Mouse (Mus musculus) liver, embryonic 16.5 days (tissue): ENCODE results near the gene Dus4l. TPM values are rescaled to one million over a fixed set of nuclear protein-coding genes. Genes with fewer than 3 reads are reported as not detected.
"Not testable (repeated sequence)": the region's sequence is repeated elsewhere in the genome, so short reads cannot be mapped to it uniquely, and the experiment has no call there.

Source experiments
- ATAC-seq: fragments of 200-750 bp; cut with Nextera tagmentation; 2 replicates; pipeline ENCODE4 v1.8.0; 2017; ENCODE audit warnings: low read depth, mild to moderate bottlenecking, moderate number of reproducible peaks, moderate library complexity
- H3K27ac ChIP-seq: fragments of 300-500 bp; sonication (generic); 2 replicates; pipeline ENCODE4 v1.5.1; 2014; ENCODE audit warnings: mild to moderate bottlenecking, low read length
- H3K27me3 ChIP-seq: fragments of 300-500 bp; sonication (generic); 2 replicates; pipeline ENCODE4 v1.6.1; 2014; ENCODE audit warnings: low read depth, low read length, mixed read lengths; ENCODE audit not compliant: control insufficient read depth, insufficient read depth
- H3K36me3 ChIP-seq: fragments of 300-500 bp; sonication (generic); 2 replicates; pipeline ENCODE4 v1.6.1; 2014; ENCODE audit warnings: mild to moderate bottlenecking; ENCODE audit not compliant: control insufficient read depth, insufficient read depth
- H3K4me1 ChIP-seq: fragments of 300-500 bp; sonication (generic); 2 replicates; pipeline ENCODE4 v1.6.1; 2014; ENCODE audit warnings: low read depth, low read length, mixed read lengths; ENCODE audit not compliant: control insufficient read depth
- H3K4me2 ChIP-seq: fragments of 300-500 bp; sonication (generic); 2 replicates; pipeline ENCODE4 v1.6.1; 2014; ENCODE audit warnings: low read depth, low read length, mixed read lengths
- H3K4me3 ChIP-seq: fragments of 300-500 bp; sonication (generic); 2 replicates; pipeline ENCODE4 v1.5.1; 2014; ENCODE audit warnings: low read depth, mild to moderate bottlenecking, low read length
- H3K9ac ChIP-seq: fragments of 300-500 bp; sonication (generic); 2 replicates; pipeline ENCODE4 v1.6.1; 2014; ENCODE audit warnings: low read depth, low read length
- H3K9me3 ChIP-seq: fragments of 300-500 bp; sonication (generic); replicated peaks from 2 replicates; pipeline ENCODE4 v1.6.1; 2016; ENCODE audit warnings: low read length; ENCODE audit not compliant: control insufficient read depth
- WGBS: fragments of 180-500 bp; shearing (Covaris S2); extraction: QIAGEN DNeasy Blood & Tissue Kit; methylation state at CpG from one replicate; pipeline ENCODE4 v1.1.7; 2014; ENCODE audit not compliant: insufficient replicate concordance; 5-methylcytosine and 5-hydroxymethylcytosine counted together
- polyA plus RNA-seq: library from polyadenylated mRNA; unstranded; fragments of >200 nt; fragmentation: Nextera tagmentation; extraction: Ambion mirVana; gene quantifications from 2 replicates; pipeline ENCODE4 v1.2.1, GENCODE M21; 2015

Dus4l gene
- polyA plus RNA-seq, 1 experiment from 2014 or later = 2.6 TPM

DNA sequence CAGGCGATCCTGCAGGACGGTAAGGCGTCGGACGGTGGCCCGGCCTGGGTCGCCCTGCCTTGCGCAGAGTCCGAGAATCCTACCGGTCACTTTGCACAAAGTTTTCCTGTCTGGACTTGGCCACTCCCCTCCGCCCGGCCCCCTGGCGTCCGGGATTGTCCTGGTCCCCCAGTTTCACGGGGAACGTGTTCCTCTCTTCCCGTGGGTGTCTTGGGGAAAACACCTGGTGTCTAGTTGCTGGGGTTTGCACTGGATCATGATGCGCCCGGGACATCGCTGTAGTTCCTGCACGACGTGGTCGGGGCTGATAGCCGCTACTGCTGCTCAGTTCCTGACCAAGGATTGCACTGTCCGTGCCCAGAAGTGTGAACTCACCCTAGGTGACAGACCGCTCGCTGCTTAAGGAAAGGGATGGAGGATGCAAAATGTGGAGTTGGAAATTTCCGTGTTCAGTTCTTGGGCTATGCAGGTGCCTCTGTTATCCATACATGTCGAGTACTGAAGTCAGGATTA, 395 bp upstream of the Dus4l start:
- H3K27me3 ChIP-seq = no peaks in the 10 kb centered on the region
- peak overlapping the region; percentile 74 for H3K27ac ChIP-seq
- peaks cover 6% of the 10 kb centered on the region for H3K4me1 ChIP-seq
- H3K4me3 ChIP-seq = peak overlapping the region; percentile 92
- peak overlapping the region; percentile 80 for H3K4me2 ChIP-seq
- under 1% methylated on average over 29 of the region's 29 CpGs for WGBS
- ATAC-seq = peak; percentile 68
- H3K36me3 ChIP-seq = no peaks in the 10 kb centered on the region
- peak overlapping the region; percentile 80 for H3K9ac ChIP-seq
- H3K9me3 ChIP-seq = no peaks in the 10 kb centered on the region

- Histone ChIP-seq H3K9ac (no peak overlapping the region; the same call in 1 of the 2 replicates), H3K27me3 (no peaks in the 10 kb centered on the region), H3K9me3 (no peaks in the 10 kb centered on the region), H3K36me3 (no peaks in the 10 kb centered on the region), H3K4me1 (peaks cover 6% of the 10 kb centered on the region), H3K27ac (no peak overlapping the region), H3K4me3 (0 out of 2 replicates have a peak overlapping the region, but pooled peaks have one; percentile 11), H3K4me2 (peak overlapping the region; percentile 80)
- no peak for ATAC-seq
- WGBS = 58% methylated on average over 5 of the region's 5 CpGs
These were observed 1.0 kb downstream of the Dus4l start for GRCm38 (mm10) chr12:31653611-31654010.

DNA sequence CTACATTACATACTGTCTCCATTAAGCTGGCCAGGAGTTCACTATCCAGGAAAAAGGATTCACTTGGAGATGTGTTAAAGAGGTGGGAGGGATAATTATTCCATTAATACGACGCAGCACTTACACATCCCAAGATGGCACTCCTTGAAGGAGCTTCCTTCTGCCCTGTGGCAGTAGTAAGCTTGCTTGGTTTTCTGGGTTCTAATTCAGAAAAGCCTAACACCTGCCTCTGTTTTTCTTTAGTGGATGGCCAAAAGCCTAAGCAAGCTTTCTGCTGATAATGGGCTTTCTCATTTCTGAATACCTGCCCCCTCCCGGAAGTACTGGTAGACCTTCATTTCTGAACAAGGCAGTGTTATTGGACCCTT, 19.4 kb downstream of the Dus4l start:
- Histone ChIP-seq H3K4me3 (no peak overlapping the region; the same call in 1 of the 2 replicates), H3K4me2 (peak overlapping the region; percentile 95), H3K27ac (no peak overlapping the region), H3K4me1 (peaks cover 6% of the 10 kb centered on the region), H3K27me3 (no peaks in the 10 kb centered on the region), H3K9me3 (no peaks in the 10 kb centered on the region), H3K36me3 (no peaks in the 10 kb centered on the region), H3K9ac (peak overlapping the region; percentile 83)
- WGBS = 90% methylated on average over 3 of the region's 3 CpGs
- ATAC-seq = no peak

- Histone ChIP-seq H3K36me3 (no peaks in the 10 kb centered on the region), H3K4me3 (peak within 1 kb of the TSS; percentile 75), H3K4me2 (peak within 1 kb of the TSS; percentile 95), H3K27me3 (no peaks in the 10 kb centered on the region), H3K4me1 (peaks cover 6% of the 10 kb centered on the region), H3K9me3 (no peaks in the 10 kb centered on the region), H3K9ac (peak within 1 kb of the TSS; percentile 83), H3K27ac (peak within 1 kb of the TSS; percentile 50)
- peak; percentile 97 for ATAC-seq
- WGBS = 2% methylated on average over 62 of the region's 73 CpGs
These were observed 20.0 kb downstream of the Dus4l start, which contains the start of gene Bcap29 for GRCm38 (mm10) chr12:31634343-31635239. Bcap29 (minus strand) TSS chr12:31634658.

- Histone ChIP-seq H3K36me3 (no peaks in the 10 kb centered on the region), H3K9ac (peak overlapping the region; percentile 83), H3K9me3 (no peaks in the 10 kb centered on the region), H3K4me2 (peak overlapping the region; percentile 95), H3K27ac (peak overlapping the region; percentile 50), H3K4me3 (peak overlapping the region; percentile 75), H3K4me1 (peaks cover 6% of the 10 kb centered on the region), H3K27me3 (no peaks in the 10 kb centered on the region)
- under 1% methylated on average over 13 of the region's 13 CpGs for WGBS
- peak; percentile 55 for ATAC-seq
These were observed 20.7 kb downstream of the Dus4l start for GRCm38 (mm10) chr12:31633970-31634342.

GRCm38 (mm10) chr12:31628396-31628795, 26.2 kb downstream of the Dus4l start:
- H3K4me3 ChIP-seq = not testable (repeated sequence)
- WGBS = 76% methylated on average over 9 of the region's 9 CpGs

DNA sequence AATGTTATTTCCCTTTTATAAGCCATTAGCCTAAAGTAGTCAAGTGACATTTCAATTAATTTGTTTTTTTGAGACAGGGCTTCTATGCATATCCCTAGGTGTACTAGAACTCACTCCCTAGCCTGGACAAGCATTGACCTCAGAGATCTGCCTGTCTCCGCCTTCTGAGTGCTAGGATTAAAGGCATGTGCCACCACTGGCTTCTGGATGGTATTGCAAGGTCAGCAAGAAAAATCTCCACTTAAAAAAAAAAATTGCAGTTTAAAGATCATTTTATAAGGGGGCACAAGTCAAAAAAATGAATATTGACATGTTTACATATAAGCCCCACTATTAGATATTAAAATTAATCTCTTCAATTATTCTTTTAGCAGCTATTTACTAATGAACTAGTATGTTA, 29.6 kb downstream of the Dus4l start:
- ATAC-seq = no peak
- no peak overlapping the region for H3K4me3 ChIP-seq
- no peaks in the 10 kb centered on the region for H3K9me3 ChIP-seq
- no peak overlapping the region for H3K4me2 ChIP-seq
- H3K36me3 ChIP-seq = no peaks in the 10 kb centered on the region
- H3K27ac ChIP-seq = no peak overlapping the region
- no peak overlapping the region for H3K9ac ChIP-seq
- no peaks in the 10 kb centered on the region for H3K27me3 ChIP-seq
- no peaks in the 10 kb centered on the region for H3K4me1 ChIP-seq
- 81% methylated on average over 1 of the region's 1 CpGs for WGBS

More at GRCm38 (mm10) chr12:31628396-31628795, 26.2 kb downstream of the Dus4l start:
- not testable (repeated sequence) for H3K36me3 ChIP-seq, H3K9me3 ChIP-seq, H3K27me3 ChIP-seq, H3K4me2 ChIP-seq, H3K9ac ChIP-seq, ATAC-seq, H3K27ac ChIP-seq, H3K4me1 ChIP-seq

GRCm38 (mm10) chr12:31620106-31620505, 34.5 kb downstream of the Dus4l start:
- H3K9me3 ChIP-seq = no peaks in the 10 kb centered on the region
- no peak overlapping the region for H3K9ac ChIP-seq
- no peaks in the 10 kb centered on the region for H3K27me3 ChIP-seq
- peaks cover 4% of the 10 kb centered on the region for H3K36me3 ChIP-seq
- H3K4me2 ChIP-seq = no peak overlapping the region
- H3K4me1 ChIP-seq = no peaks in the 10 kb centered on the region
- H3K4me3 ChIP-seq = no peak overlapping the region
- ATAC-seq = no peak
- WGBS = 81% methylated on average over 8 of the region's 8 CpGs
- no peak overlapping the region for H3K27ac ChIP-seq

- Histone ChIP-seq H3K4me3 (no peak overlapping the region), H3K27ac (no peak overlapping the region), H3K9me3 (no peaks in the 10 kb centered on the region), H3K4me1 (no peaks in the 10 kb centered on the region), H3K4me2 (no peak overlapping the region), H3K36me3 (peaks cover 4% of the 10 kb centered on the region), H3K9ac (no peak overlapping the region), H3K27me3 (no peaks in the 10 kb centered on the region)
- ATAC-seq = no peak
- WGBS = 69% methylated on average over 4 of the region's 4 CpGs
These were observed 41.3 kb downstream of the Dus4l start for GRCm38 (mm10) chr12:31613353-31613752.
